Mouse (Mus musculus) kidney, adult 18-20 months (tissue): Measurements from ENCODE around the gene Ankrd9.
A peak's percentile ranks its signal among the peaks of the same experiment; 100 is the strongest.

Experiments used
- DNase-seq: peaks from one replicate; pipeline ENCODE4 v3.0.0; 2021

The Ankrd9 gene

DNA sequence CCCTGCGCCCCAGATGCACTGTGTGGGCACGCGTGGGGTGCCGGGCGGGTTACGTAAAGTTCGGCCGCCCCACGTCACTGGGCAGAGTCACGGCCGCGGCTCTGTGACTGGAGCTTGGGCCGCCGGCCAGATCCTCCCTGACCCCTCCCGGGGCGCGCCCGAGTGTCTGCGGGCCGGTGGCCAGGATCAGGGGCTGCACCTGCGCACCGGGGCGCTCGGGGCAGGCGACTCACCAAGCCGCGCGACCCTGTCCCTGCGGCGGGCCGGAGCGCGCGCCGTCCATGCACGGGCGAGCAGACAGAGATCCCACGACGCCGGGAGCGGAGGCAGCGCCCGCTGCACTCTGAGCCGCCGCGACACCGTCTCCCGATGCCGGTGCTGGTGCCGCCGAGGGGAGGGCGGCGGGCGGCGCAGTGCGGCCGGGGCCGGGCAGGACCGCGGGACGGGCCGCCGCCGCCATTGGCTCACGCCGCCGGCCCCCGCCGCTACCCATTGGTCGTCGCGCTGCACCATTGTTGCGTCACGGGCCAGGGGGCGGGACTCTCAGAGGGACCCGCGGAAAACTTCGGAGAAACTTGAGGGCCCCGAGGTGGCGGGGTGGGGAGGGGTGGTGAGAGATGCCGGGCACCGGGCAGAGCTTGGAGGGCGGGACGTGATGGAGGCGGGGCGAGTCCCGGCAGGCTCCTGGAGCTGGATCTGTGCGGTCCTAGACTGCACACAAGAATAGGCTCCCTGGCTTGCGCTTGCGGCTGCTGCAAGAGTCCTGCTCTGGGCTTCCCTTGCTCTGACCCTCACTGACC lies at the start of gene Ankrd9:
TSS of gene Ankrd9 (minus strand) at position 434 of the 800 bp plus-strand sequence.
- peak; percentile 99 for DNase-seq

DNA sequence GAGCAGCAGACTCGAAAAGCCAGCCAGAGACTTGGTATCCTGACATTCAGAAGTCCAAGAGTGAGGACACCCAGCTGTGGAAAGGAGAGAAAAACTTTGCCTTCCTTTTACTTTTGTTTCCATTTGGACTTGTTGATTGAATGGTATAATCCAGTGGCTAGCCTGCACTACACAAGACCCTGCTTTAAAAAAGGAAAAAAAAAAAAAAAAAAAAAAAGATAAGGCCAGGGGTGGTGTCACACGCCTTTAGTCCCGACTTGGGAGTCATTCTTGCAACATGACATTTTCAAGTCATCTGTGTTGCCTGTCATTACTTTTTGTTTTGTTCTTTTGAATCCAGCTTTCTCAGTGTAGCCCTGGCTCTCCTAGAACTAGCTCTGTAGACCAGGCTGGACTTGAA lies 42.7 kb upstream of the Ankrd9 start:
- DNase-seq, result no peak

DNA sequence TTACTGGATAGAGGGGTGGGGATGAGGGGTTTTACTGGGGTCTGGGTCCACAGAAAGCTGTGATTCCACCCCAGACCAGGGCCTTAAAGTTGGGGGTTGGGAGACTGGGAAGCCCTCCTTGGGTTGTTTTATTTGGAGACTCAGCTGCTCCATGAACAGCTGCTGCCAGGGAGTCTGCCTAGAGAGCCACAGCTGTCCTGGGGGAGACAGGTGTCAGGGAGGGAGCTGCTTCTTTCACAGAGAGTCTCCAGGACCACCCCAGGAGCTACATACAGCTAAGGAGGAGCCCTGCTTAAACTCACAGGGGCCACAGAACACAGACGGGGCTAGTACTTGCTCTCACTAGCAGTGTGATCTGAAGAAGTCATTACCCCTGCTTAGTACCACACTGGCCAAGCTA lies 42.3 kb upstream of the Ankrd9 start:
- no peak for DNase-seq

DNA sequence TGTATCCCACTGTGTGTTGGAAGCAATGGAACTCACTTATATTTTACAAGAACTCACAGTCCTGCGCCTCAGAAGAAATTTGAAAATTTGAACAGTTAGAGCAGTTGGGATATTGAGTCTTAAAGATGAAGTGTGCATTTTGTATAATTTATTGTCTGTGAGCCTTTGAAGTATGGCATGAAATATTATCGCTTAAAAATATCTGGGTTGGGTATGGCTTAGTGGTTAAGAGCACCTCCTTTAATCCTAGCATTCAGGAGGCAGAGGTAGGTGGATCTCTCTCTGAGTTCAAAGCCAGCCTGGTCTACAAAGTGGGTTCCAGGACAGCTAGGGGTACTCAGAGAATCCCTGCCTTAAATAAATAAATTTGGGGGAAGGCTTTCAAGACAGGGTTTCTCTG lies 40.2 kb upstream of the Ankrd9 start:
- no peak for DNase-seq

DNA sequence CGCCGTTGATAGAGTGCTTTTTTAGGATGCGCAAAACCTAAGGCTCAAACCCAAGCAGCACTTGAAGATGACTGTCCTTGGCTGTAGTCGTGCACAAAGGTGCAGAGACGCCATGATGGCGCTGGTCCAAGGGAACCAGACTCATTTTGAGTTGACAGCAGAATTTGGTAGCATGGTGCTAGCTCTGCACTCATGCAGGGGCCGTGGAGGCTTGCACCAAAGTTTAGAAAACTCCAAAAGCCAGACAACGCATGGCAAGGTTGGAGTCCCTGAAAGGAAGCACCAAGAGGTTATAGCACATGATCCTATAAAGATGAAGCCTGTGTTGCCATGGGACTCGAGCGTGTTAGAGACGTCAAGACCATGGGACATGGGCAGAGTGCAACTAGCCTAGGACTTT lies 39.2 kb upstream of the Ankrd9 start:
- DNase-seq, result no peak

DNA sequence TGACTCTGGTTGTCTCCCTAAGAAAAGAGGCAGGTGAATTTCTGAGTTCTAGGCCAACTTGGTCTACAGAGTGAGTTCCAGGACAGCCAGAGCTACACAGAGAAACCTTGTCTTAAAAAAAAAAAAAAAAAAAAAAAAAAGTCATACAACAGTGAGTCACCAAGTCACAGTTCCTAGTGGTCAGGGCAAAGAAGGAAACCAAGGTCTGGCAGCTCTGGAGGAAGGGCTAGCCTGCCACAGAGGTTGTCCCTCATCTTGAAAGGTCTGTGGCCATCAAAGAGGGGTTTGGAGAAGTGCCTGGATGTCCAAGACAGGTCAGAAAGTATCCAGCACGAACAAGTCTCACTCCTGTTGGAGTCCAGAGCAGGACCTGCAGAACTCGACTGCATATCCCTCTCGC lies 38.0 kb upstream of the Ankrd9 start:
- DNase-seq, result no peak

DNA sequence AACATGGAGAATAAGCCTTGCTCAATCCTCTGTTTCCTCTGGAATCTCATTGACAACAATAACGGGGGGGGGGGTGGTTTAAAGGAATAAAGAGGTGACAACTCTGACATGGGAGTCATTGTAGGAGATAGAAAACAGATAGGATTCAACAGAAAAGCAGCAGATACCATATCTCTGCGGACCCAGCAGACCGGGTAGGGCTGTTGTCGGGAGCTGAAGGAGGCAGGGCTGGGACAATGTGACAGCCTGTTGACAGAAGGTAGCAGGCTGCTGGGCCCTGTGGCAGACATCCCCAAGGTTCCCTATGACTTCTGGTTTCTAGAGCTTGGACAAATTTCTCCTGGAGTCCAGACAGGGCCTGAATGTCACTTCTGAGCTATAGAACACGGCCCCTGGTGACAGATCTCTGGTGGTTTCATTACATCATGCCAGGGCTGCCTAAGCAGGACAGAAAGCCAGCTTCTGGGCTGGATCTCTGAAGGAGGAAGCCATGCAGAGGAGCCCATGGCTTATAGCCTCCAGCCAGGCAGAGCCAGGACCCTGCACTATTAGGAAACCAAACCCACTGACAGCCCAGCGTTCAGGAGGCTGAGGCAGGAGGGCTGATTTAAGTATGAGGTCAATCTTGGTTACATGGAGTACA lies 30.9 kb upstream of the Ankrd9 start:
- DNase-seq, result no peak

DNA sequence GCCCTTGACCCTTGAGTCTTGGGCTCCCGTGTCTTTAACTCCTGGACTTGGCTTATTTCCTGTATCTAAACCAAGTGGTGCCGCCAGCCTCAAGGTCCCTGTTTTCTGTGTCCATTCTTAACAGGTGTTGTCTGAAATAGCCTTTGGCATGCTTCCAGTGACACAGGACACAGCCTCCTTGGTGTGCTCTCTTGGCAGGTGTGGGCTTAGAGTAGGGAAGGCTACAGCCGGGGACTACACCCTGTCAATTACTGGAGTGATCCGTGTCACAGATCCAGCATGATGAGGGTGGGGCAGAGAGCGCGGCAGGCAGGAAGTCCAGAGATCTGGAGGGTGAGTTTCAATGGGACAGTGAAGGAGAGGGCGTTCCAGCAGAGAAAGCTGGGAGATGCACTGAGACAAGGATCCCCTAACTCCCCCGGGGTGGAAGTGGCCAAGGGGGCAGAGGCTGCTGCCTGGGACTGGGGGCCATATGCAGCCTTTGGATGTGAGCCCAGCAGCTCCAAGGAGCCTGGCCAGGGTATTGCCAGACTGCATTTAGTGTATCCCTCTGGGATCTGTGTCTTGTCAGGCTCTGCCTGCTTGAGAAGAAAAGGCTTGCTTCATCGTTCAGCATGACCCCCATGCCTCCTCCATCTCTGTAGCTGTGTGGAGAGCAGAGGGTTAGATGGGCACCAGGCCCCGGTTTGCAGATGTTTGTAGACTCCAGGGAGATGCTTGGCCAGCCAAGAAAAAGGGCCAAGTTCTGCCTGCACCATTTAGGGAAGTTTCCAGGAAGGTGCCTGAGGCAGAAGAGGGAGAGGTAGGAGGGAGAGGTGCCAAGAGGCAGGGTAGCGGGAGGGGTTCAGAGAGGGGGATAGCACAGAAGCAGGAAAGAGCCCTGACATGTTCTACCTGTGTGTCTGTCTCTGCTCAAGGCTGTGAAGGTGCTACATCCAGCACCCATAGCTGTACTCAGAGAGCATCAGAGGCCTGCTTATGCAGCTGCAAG lies 30.0 kb upstream of the Ankrd9 start:
- DNase-seq, result peak; percentile 7

DNA sequence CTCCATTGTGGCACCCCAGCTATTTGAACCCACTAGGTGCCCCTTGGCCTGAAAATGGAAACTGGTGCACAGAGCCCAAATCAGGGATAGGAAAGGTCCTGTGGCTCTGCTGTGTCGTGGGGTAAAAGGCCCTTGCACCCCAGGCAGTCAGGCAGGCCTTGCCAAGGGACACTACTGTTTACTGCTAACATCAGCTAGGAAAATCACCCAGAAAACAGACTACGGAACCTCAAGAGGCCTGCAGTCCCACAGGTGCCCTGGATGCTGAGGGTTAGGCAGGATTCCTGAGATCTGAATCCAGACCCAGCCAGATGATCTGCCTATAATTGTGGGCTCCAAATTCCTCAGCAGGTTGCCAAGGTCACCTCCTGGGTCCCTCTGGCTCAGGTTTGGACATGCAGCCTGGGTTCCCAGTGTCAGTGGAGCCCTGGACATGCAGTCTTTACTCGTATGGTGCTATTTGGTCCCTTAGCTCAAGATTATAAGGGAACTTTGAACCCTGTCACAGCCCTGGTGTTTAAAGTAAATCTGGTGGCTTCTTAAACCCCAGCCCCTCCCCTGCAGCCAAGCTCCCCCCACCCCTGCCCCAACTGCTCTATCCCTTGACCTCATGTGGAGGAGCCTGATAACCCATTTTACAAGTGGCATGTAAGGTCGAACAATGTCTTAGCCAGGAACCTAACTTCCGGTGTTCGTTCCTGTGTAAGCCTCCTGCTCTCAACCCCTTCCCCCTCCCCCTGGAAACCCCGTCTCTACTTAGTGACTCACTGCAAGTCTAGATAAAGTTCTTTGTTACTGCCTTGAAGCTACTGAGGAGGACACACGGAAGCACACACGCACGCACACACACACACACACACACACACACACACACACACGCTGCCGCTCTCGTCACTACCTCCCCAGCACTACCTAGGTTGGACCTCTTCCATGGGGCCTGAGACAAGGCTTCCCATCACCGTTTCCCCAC lies 28.6 kb upstream of the Ankrd9 start:
- peak; percentile 5 for DNase-seq

DNA sequence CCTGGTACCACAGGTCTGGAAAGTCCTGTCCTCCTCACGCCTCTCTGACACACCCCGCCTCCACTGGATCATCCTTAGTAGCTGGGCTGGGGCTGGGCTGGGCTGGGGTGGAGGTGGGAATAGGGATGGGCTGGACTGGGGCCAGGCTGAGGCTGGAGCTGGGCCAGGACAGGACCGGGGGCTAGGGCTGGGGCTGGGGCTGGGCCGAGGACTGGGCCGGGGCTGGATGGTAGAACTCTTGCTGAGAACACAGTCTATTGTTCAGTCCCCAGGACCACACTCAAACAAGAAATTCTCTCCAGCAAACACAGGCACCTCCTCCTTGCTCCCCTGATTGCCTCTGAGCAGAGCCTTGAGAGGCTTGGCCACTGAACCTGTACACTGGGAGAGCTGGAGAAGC lies 27.5 kb upstream of the Ankrd9 start:
- no peak for DNase-seq

DNA sequence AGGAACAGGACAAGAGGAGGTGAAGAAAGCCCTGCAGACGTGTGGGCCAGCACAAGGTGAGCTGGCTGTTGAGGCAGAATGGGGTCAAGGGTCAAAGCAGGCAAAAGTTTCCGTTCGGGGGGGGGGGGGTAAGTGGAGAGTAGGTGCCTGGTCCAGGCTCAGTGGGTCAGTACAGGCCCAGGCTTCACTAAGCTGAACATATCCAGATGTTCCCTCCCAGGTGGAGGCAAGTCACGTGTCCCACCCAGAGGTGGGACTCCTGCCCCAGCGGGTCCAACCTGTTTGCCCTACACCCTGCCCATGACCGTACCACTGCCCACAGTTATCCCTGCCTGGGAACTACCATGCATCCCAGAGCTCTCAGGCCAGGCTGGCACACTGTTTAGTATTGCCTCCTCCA lies 27.0 kb upstream of the Ankrd9 start:
- DNase-seq, result no peak

DNA sequence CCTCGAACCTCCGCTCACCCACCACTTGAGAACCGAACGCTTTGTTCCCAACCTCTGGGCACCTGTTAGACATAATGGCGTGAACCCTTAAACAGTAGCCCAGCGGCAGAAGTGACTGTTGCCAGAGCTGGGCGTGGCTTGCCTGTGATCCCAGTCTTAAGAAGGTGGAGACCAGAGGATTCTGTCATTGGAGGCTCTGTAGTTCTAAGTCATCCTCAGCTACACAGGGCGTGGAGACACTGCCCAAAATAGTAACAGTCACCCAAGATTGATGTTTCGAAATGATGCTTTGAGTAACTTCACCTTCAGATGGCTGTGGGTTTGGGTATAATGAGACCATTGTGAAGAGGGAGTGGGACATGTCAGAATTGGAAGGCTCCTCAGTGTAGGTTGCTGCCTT lies 25.3 kb upstream of the Ankrd9 start:
- no peak for DNase-seq

DNA sequence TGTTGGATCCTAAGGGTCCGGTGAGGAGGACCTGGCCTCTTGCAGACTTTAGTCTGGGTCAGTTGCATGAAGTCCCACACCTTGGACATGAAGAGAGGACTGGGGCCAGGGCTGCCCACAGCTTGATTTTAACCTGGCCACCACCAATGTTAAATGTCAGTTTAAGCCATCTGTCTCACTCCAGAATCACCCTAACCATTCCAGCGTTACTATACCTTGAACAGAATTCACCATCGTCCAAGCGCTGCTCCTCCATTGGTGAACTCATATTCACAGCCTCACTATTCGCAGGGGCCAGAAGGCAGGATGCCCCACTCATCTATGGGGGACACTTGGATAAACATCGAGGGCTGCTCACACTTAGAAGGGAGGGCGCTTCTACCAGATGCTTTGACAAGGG lies 22.1 kb upstream of the Ankrd9 start:
- no peak for DNase-seq

DNA sequence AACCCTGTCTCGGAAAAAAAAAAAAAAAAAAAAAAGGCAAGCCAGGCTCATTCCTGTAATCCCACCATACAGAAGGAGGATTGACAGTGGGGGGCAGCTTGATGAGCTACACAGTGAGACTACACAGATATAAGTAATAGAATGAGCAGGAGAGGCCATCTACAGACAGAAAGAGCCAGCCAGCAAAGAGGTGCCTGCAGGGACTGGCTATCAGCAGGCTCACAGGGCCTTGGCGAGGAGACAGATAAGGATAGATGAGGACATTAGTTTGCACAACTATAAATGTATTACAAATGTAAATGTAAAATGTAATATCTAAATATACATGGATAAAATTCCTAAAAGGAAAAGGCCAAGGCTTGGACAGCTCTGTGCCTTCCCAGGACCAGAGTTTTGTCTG lies 21.0 kb upstream of the Ankrd9 start:
- DNase-seq, result no peak

DNA sequence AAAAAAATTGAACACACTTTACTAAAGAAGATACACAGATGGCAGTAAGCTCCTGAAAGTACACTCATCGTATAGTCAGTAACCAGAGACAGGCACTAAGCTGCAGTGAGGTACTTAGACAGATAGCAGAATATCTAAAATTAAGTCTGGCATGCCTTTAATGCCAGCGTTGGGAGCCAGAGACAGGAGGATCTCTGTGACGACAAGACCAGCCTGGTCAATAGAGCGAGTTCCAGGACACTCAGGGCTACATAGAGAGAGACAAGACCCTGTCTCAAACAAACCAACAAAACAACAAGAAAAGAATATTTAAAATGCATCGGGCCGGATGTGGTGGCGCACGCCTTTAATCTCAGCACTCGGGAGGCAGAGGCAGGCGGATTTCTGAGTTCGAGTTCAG lies 19.3 kb upstream of the Ankrd9 start:
- no peak for DNase-seq

DNA sequence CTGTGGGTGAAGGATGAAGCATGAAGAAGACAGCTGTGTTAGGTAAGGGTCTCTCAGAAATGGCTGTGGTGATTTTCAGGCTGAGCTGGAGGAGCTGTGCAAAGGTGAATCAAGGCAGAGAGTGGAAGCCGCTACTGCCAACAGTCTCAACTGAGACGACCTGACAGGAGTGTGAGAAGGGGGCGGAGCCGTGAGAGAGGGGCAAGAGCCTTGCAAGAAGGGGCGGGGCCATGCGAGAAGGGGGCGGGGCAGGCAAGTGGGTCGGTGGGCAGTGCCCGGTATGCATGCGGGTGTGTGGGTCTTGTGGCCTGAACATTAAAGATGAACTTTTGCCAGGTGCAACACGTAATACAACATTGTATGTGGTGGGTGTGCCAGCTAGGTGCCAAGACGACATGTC lies 15.8 kb upstream of the Ankrd9 start:
- DNase-seq, result no peak

DNA sequence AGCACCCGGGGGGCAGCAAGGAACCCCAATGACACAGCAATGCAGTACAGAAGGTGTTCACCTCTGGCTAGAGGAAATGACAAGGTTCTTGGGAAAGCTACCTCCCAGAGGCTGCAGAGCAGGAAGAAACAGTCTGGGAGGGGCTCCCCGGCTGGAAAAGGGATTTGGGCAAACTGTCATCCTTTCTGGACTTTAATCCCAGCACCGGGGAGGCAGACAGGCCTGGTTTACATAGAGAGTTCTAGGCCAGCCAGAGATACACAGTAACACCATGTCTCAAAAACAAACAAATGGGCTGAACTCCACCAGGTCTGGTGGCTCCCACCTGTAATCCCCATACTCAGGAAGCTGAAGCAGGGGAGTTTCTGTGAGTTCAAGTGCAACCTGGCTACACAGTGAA lies 14.4 kb upstream of the Ankrd9 start:
- DNase-seq, result no peak

DNA sequence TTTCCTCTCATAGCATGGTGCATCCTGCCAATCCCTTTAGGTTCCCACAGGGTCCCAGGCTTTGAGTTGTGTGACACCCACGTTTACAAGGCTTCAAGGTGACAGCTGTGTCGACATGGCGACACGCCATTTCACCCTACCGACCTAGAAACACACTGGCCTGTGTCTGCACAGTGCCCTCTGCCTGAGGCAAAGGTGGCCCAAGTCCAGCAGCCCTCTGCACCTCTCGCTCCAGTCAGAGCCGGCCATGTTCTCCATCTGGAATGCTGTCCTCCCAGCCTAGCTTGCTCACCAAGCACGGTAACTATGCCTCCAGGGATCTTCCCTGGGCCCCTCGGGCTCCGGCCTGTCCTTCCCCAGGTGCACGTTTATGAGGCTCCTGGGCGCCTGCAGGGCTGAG lies 13.9 kb upstream of the Ankrd9 start:
- DNase-seq, result peak; percentile 62

DNA sequence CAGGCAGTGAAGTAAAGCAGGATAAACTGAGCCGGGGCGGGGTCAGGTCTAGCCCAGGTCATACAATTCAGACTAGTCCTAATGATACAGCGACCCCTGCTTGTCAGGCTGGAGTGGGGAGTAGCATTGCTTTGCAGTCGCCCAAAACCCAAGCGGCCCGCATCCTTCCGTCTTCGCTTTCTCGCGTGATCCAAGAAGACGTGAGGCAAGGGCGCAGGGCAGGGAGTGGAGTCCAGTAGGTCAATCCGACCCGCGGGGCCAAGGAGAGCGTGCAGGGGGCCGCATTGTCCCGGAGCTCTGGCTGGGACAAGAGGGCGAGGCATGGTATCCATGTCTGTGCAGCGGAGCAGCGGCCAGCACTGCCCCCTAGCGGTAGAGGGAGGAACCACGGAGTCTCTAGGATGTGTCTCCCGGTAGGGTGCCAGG lies 13.3 kb upstream of the Ankrd9 start:
- peak; percentile 95 for DNase-seq

DNA sequence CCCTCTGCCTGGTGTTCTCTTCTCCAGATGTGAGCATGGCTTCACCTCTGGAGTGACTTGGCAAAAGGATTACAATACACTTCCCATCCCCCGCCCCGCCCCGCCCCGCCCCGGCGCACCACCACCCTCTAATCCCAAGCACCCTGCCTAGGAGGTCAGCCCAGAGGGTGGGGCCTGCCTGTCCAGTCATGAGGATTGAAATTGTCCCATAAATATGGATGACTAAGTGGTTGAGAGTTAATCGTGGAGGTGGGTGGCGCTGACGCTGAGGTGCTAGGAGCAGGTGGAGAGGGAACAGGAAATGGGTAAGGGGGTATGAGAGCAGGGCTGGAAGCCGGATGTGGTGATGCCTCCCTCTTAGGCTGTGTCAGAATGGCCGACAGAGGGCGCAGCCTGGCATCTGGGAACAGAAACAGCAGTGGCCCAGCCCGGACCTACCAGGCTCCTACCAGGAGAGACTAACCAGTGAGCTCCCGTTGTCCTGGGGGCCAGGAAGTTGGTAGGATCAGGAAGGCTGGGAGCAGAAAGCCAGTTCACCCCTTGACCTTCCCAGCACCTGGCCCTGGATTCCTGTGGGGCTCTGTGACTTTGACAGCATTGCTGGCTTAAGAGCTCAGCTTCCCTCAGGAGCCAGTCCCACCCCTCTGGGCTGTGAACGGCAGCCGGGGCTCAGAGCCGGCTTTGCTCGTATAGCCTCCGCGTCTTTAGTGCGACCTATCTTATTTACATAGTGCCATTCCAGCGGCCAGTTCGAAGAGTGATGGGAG lies 12.7 kb upstream of the Ankrd9 start:
- DNase-seq, result peak; percentile 81

DNA sequence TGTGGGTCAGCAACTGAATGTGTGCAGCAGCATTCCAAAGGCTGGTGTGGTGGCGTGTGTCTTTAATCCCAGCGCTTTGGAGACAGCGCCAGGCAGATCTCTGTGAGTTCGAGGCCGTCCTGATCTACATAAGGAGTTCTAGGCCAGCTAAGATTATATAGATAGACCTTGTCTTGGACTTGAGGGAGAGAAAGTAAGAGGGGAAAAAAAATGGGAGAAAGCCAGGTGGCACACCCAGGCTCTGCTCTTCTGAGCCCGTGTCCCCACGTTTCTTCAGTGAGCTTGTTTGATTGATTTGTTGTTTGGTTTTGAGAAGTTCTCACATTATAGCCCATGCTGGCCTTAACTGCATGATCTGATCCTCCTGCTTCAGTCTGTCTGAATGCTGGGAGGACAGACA lies 11.7 kb upstream of the Ankrd9 start:
- no peak for DNase-seq
